Mouse (Mus musculus): ENCODE data around the gene Rfk.

- TF ChIP-seq POLR2A (IDR thresholded peaks at IDR 0.05; ENCODE audit: borderline replicate concordance, low read depth, low read length) (no peak), CTCF (IDR thresholded peaks at IDR 0.05; ENCODE audit: low read depth, low read length) (no peak)
Measured at GRCm38 (mm10) chr19:17403175-17403574, 9.3 kb downstream of the Rfk start.
